Mouse (Mus musculus) kidney, adult 2 months (tissue): ENCODE data around the gene Calhm2. TPM values are rescaled to one million over a fixed set of nuclear protein-coding genes. Genes with fewer than 3 reads are reported as not detected.
A peak's percentile ranks its signal among the peaks of the same experiment; 100 is the strongest.

ENCODE experiments used
- DNase-seq: peaks from one replicate; pipeline ENCODE4 v3.0.0; 2021
- H3K27ac ChIP-seq: fragments of 200-500 bp; 2 replicates; pipeline ENCODE4 v1.5.1; 2012; ENCODE audit warnings: low read depth, low read length, control low read depth, inconsistent platforms; ENCODE audit not compliant: insufficient read depth
- H3K27me3 ChIP-seq: fragments of 200-500 bp; replicated peaks from 2 replicates; pipeline ENCODE4 v1.6.1; 2012; ENCODE audit warnings: mild to moderate bottlenecking, moderate library complexity, low read length, inconsistent platforms; ENCODE audit not compliant: control insufficient read depth, insufficient read depth
- H3K36me3 ChIP-seq: fragments of 200-500 bp; 2 replicates; pipeline ENCODE4 v1.6.1; 2012; ENCODE audit warnings: mild to moderate bottlenecking, moderate library complexity, low read length, inconsistent platforms; ENCODE audit not compliant: control insufficient read depth, insufficient read depth
- H3K4me1 ChIP-seq: fragments of 200-500 bp; 2 replicates; pipeline ENCODE4 v1.6.1; 2011; ENCODE audit warnings: low read length; ENCODE audit not compliant: control insufficient read depth, insufficient read depth
- H3K4me3 ChIP-seq: fragments of 200-500 bp; 2 replicates; pipeline ENCODE4 v1.5.1; 2011; ENCODE audit warnings: mild to moderate bottlenecking, low read depth, low read length, control low read depth; ENCODE audit not compliant: insufficient read depth
- CTCF ChIP-seq: fragments of 200-500 bp; conservative IDR thresholded peaks from 2 replicates; pipeline ENCODE4 v1.5.1; 2011; ENCODE audit warnings: low read depth, mild to moderate bottlenecking, control low read depth, low read length, moderate library complexity, mixed read lengths; ENCODE audit not compliant: insufficient read depth, insufficient read length
- POLR2A ChIP-seq: fragments of 200-500 bp; IDR thresholded peaks from one replicate; pipeline ENCODE4 v1.6.1; 2011; ENCODE audit warnings: low read depth, low read length, control low read depth
- WGBS: fragments of 180-500 bp; shearing (Covaris S2); methylation state at CpG from one replicate; pipeline ENCODE4 v1.1.7; 2018; 5-methylcytosine and 5-hydroxymethylcytosine counted together
- polyA plus RNA-seq: library from polyadenylated mRNA; depleted of rRNA; stranded (reverse); fragments of >200 nt; gene quantifications from 2 replicates; pipeline ENCODE4 v1.2.3, GENCODE M21; 2012

Gene Calhm2
- polyA plus RNA-seq, 1 experiment, result 5.7 TPM

- WGBS, result 10% methylated on average over 13 of the region's 13 CpGs
- no peaks in the 10 kb centered on the region for H3K36me3 ChIP-seq
- H3K27ac ChIP-seq, result no peak overlapping the region
- 0 out of 2 replicates have a peak, but pooled peaks cover 3% of the 10 kb centered on the region for H3K4me1 ChIP-seq
- TF ChIP-seq POLR2A (no peak), CTCF (peak; percentile 75)
- DNase-seq, result peak; percentile 57
- 0 out of 2 replicates have a peak overlapping the region, but pooled peaks have one; percentile 5 for H3K4me3 ChIP-seq
- H3K27me3 ChIP-seq, result no peaks in the 10 kb centered on the region
Measured at GRCm38 (mm10) chr19:47168223-47168622, 30.1 kb upstream of the Calhm2 start.

GRCm38 (mm10) chr19:47167617-47168214 lies 29.6 kb upstream of the Calhm2 start:
- Histone ChIP-seq H3K27me3 (no peaks in the 10 kb centered on the region), H3K27ac (no peak overlapping the region), H3K4me3 (no peak overlapping the region), H3K36me3 (no peaks in the 10 kb centered on the region), H3K4me1 (0 out of 2 replicates have a peak, but pooled peaks cover 3% of the 10 kb centered on the region)
- peak; percentile 12 for DNase-seq
- 63% methylated on average over 7 of the region's 7 CpGs for WGBS
- no peak for TF ChIP-seq CTCF

DNA sequence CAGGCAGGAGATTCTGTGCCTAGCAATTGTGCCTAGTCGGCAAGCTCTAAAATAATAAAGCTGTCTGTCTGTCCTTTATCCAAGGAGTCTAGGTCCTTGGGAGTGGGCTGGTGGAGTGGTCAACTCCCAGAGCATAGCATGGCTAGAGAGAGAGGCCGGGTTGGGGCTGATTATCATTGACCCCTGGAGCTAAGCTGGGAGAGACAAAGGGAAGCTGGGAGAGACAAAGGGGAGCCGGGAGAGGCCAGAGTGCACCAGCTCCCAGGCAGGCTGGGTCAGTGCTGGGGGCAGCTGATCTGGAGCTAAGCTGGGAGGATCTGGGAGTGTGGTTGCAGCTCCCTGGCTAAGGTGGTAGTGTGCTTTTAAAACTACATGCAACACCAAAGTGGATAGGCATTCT lies 28.7 kb upstream of the Calhm2 start:
- Histone ChIP-seq H3K27ac (no peak overlapping the region), H3K4me1 (0 out of 2 replicates have a peak, but pooled peaks cover 3% of the 10 kb centered on the region), H3K27me3 (no peaks in the 10 kb centered on the region), H3K36me3 (no peaks in the 10 kb centered on the region), H3K4me3 (no peak overlapping the region)
- no peak for DNase-seq
- TF ChIP-seq POLR2A (no peak), CTCF (no peak)
- WGBS, result 41% methylated on average over 3 of the region's 3 CpGs

DNA sequence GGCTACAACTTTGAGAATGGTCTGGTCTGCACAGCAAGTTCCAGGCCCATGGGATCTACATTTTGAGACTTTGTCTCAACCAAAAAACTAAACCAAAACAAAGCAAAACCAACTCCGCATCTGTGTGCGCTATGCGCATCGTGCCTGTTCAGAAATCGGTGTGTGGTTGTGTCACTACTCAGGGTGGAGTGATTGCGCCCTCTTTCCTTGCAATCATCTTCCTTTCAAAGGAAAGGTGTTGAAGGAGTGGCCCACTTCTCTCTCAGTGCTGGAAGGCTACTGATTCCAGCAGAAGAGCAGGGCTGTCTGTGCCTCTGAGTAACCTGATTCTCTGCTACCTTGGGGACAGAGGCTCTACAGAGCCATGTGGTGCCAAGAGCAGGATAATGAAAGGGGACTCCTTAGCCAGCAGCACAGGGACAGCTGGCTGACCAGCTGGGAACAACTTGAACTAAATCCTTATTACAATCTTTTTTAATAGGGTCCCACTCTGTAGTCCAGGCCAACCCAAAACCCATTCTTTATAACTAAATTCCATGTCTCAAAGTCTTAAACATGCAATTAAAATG lies 25.2 kb upstream of the Calhm2 start:
- H3K36me3 ChIP-seq, result no peaks in the 10 kb centered on the region
- 89% methylated on average over 6 of the region's 6 CpGs for WGBS
- no peaks in the 10 kb centered on the region for H3K4me1 ChIP-seq
- DNase-seq, result no peak
- H3K27ac ChIP-seq, result no peak overlapping the region
- no peaks in the 10 kb centered on the region for H3K27me3 ChIP-seq
- no peak overlapping the region for H3K4me3 ChIP-seq
- no peak for TF ChIP-seq POLR2A
- no peak for TF ChIP-seq CTCF

DNA sequence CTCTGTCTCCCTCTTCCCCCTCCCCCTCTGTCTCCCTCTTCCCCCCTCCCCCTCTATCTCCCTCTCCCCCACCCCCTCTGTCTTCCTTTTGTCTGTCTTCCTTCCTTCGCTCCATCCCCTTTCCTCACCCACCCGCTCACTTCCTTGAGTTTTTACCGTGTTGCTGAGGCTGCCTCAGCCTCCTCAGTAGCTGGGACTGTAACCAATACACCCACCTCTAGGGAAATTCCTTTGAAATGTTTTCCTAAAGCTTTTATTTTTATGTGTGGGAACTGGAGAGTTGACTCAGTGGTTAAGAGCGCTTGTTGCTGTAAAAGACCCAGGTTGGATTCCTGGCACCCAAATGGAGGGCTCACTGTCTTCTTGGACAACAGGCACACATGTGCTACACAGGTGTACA lies 23.6 kb upstream of the Calhm2 start:
- WGBS, result 73% methylated on average over 4 of the region's 4 CpGs
- DNase-seq, result no peak
- H3K36me3 ChIP-seq, result no peaks in the 10 kb centered on the region
- no peak overlapping the region for H3K27ac ChIP-seq
- no peak overlapping the region for H3K4me3 ChIP-seq
- no peaks in the 10 kb centered on the region for H3K4me1 ChIP-seq
- H3K27me3 ChIP-seq, result no peaks in the 10 kb centered on the region
- TF ChIP-seq POLR2A (no peak), CTCF (no peak)

DNA sequence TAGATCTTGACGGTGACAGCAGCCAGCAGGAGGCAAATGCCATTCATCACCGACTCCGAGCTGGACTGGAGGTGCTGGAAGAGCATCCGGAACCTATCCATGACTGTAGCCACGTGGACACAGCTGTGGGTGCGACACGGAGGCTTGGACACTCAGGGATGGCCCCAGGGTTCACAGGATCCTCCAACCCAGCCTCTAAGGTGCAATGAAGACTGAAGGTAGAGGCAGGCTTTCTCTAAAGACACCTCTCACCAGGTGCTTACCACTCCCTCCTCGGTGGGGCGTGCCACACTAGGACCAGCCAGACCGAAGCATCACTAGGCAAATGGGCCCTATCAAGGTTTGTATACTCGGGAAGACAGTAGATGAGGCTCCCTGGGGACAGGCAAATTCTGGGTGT lies 19.6 kb upstream of the Calhm2 start, which contains the start of gene Calhm3:
Gene Calhm3 (minus strand): TSS at position 101 of the 400 bp plus-strand sequence.
- DNase-seq, result no peak
- Histone ChIP-seq H3K4me1 (no peaks in the 10 kb centered on the region), H3K27me3 (no peaks in the 10 kb centered on the region), H3K27ac (no peak within 1 kb of the TSS), H3K4me3 (no peak within 1 kb of the TSS), H3K36me3 (no peaks in the 10 kb centered on the region)
- TF ChIP-seq CTCF (no peak), POLR2A (no peak)
- 81% methylated on average over 11 of the region's 11 CpGs for WGBS

GRCm38 (mm10) chr19:47153767-47154166 lies 15.7 kb upstream of the Calhm2 start:
- H3K27me3 ChIP-seq, result no peaks in the 10 kb centered on the region
- DNase-seq, result no peak
- no peak for TF ChIP-seq POLR2A
- TF ChIP-seq CTCF, result no peak
- no peaks in the 10 kb centered on the region for H3K4me1 ChIP-seq
- H3K36me3 ChIP-seq, result no peaks in the 10 kb centered on the region
- 90% methylated on average over 7 of the region's 7 CpGs for WGBS
- H3K27ac ChIP-seq, result no peak overlapping the region
- no peak overlapping the region for H3K4me3 ChIP-seq
